Mouse (Mus musculus) thymus, adult 18-20 months (tissue): Measurements from ENCODE around the gene Sipa1l2.
"Not testable (repeated sequence)": the region's sequence is repeated elsewhere in the genome, so short reads cannot be mapped to it uniquely, and the experiment has no call there.

Source experiments
- DNase-seq, 2 experiments: peaks; one replicate each; pipeline ENCODE4 v3.0.0; 2022; ENCODE audit warnings: mixed read lengths in 2 of 2

The Sipa1l2 gene

DNA sequence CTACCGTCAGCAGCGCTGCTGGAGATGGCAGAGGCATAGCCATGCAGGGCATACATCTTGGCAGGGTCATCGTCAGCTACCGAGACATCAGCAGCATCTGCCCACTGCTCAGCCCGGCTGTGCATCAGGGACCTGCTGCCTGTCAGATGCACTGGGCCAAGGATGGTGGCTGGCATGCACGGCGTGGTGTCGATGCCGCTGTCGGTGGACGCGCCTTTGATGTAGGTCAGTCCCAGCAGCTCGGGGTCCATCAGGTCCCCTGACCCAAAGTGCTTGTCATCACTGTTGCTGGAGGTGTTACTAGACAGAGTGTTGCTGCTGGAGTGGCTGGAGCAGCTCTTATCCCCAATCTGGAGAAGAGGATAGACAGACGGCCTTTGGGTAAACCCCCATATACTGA, 122.1 kb downstream of the Sipa1l2 start:
- no peak for DNase-seq

GRCm38 (mm10) chr8:125446236-125446635, 123.4 kb downstream of the Sipa1l2 start:
- no peak for DNase-seq

- DNase-seq = no peak
These were observed 124.4 kb downstream of the Sipa1l2 start for GRCm38 (mm10) chr8:125445225-125445609.

DNA sequence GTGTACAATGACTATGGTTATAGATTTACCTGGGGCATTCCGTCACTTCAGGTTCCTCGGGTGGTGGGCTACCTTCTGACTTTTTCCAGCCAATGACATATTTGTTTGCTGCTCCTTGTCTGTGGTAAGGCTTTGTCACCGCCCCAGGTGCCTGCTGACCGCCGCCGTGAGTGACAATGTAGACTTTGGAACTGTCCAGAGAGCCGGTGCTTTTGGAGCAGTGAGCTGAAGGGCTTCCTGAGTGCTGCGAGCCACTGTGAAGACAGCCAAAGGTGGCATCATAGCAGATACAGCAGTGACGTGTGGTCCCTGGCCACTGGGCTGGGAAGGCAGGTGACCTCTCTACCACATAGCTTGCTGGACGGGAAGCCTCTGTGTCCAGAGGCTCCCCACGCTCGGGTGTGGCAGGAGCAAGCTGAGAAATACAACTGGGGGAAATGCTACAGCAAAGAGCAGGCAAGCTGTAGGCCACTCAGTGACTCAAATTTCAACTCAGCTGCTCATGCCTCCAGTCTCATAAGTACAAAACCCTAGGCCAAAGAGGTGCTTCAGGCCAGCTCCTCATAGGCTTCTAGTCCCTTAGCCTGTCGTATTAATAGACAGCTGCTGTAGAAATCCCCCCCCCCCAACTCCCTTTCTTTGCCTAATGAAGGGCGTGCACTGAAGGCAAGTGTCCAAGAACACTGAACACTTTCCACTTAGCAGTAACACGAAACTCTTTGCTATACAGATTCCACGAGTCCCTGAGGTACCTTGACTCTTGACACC, 125.0 kb downstream of the Sipa1l2 start:
- DNase-seq = no peak

DNA sequence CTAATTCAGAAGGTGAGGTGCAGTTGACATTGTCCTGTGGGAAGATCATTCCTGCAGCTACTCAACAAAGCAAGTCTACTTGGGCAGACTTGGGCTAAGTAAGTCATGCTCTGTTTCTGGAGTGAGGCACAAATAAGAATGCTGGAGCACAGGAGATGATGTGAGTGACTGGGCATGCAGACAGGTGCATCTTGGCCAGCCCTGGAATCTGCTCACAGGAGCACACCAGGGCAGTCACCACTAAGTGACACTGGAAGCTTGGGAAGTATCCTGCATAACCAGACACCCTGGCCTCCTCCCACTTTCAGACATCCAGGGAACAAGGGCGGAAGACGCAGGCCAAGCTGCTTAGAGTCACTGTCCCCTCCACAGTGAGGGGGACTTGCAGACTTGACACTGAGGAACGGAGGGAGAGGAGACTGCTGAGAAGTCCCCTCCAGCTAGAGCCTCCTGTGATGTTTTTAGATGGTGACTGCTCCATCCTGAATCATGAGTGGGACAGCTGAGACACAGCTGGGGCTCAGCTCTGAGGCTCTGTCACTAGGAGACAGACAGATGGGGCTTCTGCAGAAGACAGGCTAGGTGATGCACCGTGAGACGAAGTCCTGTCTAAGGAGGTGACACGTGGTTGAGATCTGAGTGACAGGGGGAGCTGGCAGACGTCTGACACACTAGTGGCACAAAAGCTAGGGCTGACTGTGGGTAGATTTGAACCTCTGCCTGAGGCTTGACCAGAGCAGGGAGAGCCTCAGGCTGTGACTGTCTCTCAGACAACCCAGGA, 134.1 kb downstream of the Sipa1l2 start:
- DNase-seq = peak; percentile 22 to 50

DNA sequence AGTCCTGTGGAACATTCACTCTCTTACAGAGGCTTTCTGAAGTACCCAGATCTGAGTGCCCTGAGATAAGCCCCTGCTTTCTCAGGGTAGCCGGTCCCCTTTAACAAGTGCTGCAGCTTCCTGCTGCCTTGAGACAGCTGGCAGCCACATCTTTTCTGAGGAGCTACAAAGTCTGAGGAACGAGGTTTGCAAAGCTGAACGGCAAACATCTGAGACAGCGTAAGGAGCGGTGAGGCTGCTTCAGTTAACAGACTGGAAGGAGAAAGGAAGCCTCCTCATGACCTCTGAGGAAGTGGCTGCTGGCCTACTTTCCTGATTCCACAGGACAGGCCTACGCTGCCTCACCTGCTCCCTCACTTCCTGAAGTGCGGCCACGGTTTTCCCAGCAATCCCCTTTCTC, 135.5 kb downstream of the Sipa1l2 start:
- DNase-seq = peak; percentile 28 to 50

- DNase-seq = no peak
These were observed 138.3 kb downstream of the Sipa1l2 start for GRCm38 (mm10) chr8:125431321-125431720.

DNA sequence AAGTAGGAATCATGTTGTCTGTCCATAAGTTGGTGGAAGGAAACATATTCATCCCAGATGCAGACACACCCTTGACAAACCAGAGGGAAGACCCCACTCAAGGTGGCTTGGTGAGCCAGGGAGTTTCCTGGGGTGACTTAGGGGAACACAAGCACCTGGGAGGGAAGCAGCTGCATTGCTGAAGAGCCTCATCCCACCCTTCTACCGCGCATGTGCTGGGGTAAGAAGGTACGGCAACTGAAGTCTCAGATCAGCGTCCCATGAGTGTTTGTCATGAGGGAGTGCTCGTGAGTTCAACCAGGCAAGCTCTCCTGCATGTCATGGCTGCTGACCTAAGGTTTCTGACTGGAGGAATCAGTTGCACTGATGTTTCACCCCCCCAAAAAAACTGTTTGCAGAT, 138.8 kb downstream of the Sipa1l2 start:
- no peak for DNase-seq

DNA sequence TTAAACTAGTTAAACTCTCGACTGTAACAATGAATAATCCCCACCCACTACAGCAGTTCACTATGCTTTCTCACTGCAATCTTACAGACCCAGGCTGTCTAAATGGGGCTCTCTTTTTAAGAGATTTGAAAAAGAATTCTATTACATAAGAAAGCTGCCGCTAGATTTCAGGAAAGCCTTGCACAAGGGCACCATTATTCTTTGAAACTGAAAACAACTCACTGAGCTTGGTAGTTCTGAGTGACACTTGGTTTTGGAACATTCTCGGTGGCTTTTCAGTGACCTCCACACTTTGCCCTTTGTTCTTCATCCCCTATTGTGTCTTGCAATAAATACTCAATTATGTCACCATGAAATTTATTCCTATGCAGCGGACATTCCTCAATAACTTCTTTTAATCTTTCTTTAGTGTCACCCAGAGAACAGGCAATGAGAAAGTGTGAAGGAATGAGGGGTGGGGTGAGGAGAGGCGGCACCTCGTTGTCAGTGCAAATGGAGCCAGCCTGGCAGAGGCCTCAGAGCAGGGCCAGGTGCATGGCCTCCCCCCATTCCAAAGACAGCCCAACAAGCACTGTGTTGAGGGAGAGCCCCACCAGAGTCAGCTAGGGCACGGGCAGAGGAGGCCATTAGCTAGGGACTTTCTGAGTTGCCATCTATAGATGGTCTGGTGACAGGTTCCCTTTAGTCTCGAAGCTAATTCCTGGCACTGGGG, 140.5 kb downstream of the Sipa1l2 start:
- DNase-seq = no peak

DNA sequence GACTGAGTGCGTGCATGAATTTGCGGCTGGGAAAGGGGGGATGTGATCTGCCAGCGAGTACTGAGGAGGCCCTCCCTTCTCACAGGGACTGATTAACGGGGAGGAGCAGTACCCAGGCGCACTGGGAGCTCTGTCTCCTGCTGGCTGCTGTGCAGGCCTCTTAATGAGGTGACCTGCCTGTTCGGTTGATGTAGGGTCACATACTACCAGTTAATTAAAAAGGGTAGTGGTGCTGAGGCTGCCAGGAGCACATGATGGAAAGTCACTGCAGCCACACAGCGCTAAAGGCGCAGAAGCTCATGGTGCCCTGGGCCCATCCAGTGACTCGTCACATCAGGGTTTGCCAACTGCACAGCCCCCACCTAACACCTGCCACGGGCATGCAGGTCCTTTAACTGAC, 145.7 kb downstream of the Sipa1l2 start:
- DNase-seq = no peak

GRCm38 (mm10) chr8:125419202-125419830, 150.3 kb downstream of the Sipa1l2 start:
- DNase-seq = no peak

DNA sequence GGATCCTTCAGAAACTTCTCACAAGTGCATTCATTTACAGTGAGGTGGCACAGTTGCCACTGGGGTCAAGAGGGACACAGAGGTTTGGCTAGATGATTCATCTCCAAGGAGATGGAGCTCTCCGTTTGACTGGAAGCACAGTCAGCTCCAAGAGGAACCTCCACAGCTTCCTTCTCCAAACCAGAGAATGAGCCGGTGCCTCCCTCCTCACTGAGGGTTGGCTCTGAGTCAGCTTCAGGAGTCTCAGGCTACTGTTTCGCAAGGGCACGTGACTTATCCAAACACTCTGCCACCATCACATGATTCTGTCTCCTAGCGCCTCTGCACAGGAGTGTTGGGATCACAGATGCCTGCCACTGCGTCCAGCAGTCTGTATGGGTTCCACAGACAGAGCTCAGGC, 153.5 kb downstream of the Sipa1l2 start:
- DNase-seq = no peak

- DNase-seq = no peak
These were observed 155.0 kb downstream of the Sipa1l2 start for GRCm38 (mm10) chr8:125414651-125415050.

DNA sequence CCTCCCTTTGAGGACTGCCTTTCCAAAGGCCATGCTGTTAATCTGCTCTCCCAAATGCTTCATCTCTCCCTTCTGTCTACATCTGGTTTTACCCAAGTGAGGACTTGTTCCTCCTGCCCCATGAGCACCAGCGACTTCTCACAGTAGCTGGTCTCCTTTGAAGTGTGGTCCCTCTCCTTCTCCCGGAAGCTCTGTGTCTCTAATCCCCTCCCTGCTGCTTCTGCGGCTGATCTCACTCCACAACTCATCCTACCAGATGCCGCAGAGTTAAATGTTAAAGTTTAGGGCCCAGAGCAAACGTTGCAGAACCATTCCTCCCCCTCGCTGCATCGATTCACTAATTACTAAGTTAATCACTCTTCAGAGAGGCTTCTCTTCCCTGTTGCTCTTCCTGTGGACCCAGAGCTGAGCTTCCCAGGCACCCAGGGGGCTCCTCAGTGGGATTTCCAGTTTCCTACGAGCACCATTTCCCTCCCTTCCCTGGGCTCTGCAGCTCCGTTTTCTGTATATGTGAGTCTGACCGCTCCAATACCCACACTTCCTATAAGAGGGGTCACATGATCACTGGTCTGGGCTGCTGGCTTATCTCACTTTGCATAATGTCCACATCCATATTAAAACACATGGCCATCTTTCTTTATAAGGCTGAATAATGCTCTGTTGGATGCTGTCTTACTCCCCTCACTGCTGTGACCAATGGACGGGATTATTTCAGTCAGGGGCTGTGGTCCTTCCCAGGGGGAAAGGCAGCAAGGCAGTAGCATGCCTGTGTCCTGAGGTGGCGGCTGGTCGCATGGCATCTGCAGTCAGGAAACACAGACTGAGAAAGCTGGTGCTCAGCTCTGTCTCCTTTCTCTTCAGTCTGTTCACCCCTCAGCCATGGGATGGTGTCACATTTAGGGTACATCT, 156.4 kb downstream of the Sipa1l2 start:
- no peak for DNase-seq

- DNase-seq = no peak
These were observed 159.0 kb downstream of the Sipa1l2 start for GRCm38 (mm10) chr8:125410646-125411045.

- no peak for DNase-seq
These were observed 161.9 kb downstream of the Sipa1l2 start for GRCm38 (mm10) chr8:125407672-125408071.

- no peak for DNase-seq
These were observed 163.2 kb downstream of the Sipa1l2 start for GRCm38 (mm10) chr8:125406453-125406852.

DNA sequence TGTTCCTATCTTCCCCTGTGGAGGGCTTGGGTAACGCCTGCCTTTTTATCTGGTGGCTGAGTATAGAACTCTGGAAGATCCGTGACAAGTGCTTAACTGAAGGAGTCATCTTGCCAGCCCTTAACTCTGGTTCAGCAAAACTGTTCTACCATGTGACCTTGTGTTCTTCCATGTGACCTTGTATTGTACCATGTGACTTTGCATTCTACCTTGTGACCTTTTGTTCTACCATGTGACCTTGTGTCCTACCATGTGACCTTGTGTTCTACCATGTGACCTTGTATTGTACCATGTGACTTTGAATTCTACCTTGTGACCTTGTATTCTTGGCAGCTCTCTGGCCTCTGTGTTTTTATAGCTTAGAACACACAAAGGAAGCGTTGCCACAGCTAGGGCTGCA, 168.3 kb downstream of the Sipa1l2 start:
- DNase-seq = no peak

DNA sequence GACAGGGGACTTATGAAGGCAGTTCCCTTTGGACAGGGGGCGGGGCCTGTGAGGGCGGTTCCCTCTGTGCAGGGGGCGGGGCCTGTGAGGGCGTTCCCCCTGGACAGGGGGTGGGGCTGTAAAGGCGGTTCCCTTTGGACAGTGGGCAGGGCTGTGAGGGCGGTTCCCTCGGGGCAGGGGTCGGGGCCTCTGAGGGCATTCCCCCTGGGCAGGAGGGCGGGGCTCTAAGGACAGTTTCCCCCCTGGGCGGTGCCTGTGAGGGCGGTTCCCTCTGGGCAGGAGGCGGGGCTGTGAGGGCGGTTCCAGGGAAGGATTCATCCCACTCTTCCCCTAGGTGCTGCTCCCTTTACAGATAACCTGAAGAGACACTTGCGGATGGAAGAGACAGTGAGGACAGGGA, 171.6 kb downstream of the Sipa1l2 start:
- no peak for DNase-seq

DNA sequence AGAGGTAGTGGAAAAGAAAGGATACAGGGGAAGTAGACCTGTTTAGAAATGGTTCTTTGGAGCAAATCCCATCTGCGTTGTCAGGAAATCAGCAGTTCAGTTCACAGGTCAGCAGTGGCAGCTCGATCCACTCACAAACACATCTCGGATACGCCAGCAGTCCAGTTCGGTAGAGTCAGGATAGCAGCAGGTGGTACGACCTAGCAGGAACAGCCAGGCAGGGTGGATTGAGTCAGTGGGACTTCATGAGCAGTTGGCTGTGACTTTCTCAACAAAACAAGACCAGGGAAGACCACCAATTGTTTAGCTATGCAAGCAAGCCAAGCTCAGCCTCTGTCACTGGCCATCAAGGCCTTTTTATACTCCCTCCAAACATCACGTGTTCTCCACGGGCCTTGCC, 173.9 kb downstream of the Sipa1l2 start:
- DNase-seq = not testable (repeated sequence)

- no peak for DNase-seq
These were observed 174.6 kb downstream of the Sipa1l2 start for GRCm38 (mm10) chr8:125395032-125395431.

DNA sequence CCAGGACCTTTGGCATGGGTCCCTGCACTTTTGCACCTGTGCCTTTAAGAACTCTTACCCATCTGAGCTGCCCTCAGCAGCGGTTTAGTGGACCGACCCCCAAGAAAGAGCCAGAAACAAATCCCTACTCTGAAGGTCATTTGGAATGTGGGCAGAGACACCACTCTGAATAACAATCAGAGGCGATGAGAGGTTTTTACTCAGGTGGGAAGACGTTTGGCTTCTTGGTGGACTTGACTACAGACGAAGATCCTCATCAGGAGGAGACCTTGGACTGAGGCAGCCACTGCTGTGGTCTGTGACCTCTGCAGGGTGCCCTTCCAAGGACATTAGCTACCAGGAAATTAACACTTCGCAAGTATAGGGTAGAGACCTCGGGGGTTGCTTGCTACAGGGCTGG, 177.9 kb downstream of the Sipa1l2 start:
- DNase-seq = no peak
